Mouse (Mus musculus) heart, embryonic 11.5 days (tissue): Measurements from ENCODE around the gene Prkch. TPM values are rescaled to one million over a fixed set of nuclear protein-coding genes. Genes with fewer than 3 reads are reported as not detected.
A peak's percentile ranks its signal among the peaks of the same experiment; 100 is the strongest.
"Not testable (repeated sequence)": the region's sequence is repeated elsewhere in the genome, so short reads cannot be mapped to it uniquely, and the experiment has no call there.

Experiments
- ATAC-seq: fragments of 200-750 bp; cut with Nextera tagmentation; replicated peaks from 2 replicates; pipeline ENCODE4 v1.8.0; 2017; ENCODE audit warnings: moderate library complexity; ENCODE audit not compliant: insufficient number of reproducible peaks, low FRiP score, low TSS enrichment
- H3K27ac ChIP-seq: fragments of 300-500 bp; sonication (generic); 2 replicates; pipeline ENCODE4 v1.5.1; 2014; ENCODE audit warnings: mild to moderate bottlenecking, low read depth, low read length
- H3K27me3 ChIP-seq: fragments of 300-500 bp; sonication (generic); 2 replicates; pipeline ENCODE4 v1.6.1; 2014; ENCODE audit warnings: mild to moderate bottlenecking, low read length, mixed read lengths; ENCODE audit not compliant: control insufficient read depth, insufficient read depth
- H3K36me3 ChIP-seq: fragments of 300-500 bp; sonication (generic); 2 replicates; pipeline ENCODE4 v1.6.1; 2014; ENCODE audit warnings: mild to moderate bottlenecking, low read length, moderate library complexity, mixed read lengths; ENCODE audit not compliant: control insufficient read depth, insufficient read depth
- H3K4me1 ChIP-seq: fragments of 300-500 bp; sonication (generic); 2 replicates; pipeline ENCODE4 v1.6.1; 2014; ENCODE audit warnings: low read length; ENCODE audit not compliant: control insufficient read depth, insufficient read depth
- H3K4me2 ChIP-seq: fragments of 300-500 bp; sonication (generic); 2 replicates; pipeline ENCODE4 v1.6.1; 2014; ENCODE audit warnings: mild to moderate bottlenecking, moderate library complexity
- H3K4me3 ChIP-seq: fragments of 300-500 bp; sonication (generic); 2 replicates; pipeline ENCODE4 v1.5.1; 2014; ENCODE audit warnings: low read depth, low read length
- H3K9ac ChIP-seq: fragments of 300-500 bp; sonication (generic); 2 replicates; pipeline ENCODE4 v1.6.1; 2014; ENCODE audit warnings: mild to moderate bottlenecking, low read depth, low read length, moderate library complexity
- H3K9me3 ChIP-seq: fragments of 300-500 bp; sonication (generic); replicated peaks from 2 replicates; pipeline ENCODE4 v1.6.1; 2016; ENCODE audit warnings: low read length; ENCODE audit not compliant: control insufficient read depth
- WGBS: fragments of 180-500 bp; shearing (Covaris S2); extraction: QIAGEN DNeasy Blood & Tissue Kit; methylation state at CpG from one replicate; pipeline ENCODE4 v1.1.7; 2014; ENCODE audit not compliant: insufficient replicate concordance; 5-methylcytosine and 5-hydroxymethylcytosine counted together
- polyA plus RNA-seq: library from polyadenylated mRNA; unstranded; fragments of >200 nt; fragmentation: Nextera tagmentation; extraction: Ambion mirVana; gene quantifications from 2 replicates; pipeline ENCODE4 v1.2.1, GENCODE M21; 2014

Prkch gene
- 16.2 and 16.7 TPM in 2 replicates for polyA plus RNA-seq

DNA sequence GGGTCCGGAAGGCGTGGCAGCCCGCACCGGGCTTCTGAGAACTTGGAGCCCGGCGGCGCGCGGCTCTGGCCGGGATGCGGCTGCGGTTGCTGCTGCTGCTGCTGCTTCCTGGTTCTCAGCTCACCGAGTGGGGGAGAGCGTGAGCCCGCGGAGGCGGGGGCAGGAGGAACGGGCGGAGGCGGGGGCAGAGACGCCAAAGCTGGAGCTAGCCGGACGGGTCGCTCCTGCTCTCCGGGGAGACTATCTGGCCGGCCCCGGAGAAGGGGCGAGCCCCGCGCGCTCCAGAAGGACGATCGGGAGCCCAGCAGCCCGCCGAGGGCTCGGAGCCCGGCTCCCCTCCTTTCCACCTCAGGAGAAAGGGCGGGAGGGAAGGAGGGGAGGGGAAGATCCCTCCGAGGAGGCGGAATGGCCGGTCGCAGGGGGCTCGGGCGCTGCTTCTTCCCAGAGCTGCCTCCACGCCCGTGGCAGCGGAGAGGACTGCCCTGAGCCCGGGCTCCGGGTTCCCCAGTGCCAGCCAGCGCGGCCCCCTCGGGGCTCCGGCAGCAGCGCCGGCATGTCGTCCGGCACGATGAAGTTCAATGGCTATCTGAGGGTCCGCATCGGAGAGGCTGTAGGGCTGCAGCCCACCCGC is at the start of gene Prkch:
Prkch (plus strand) TSS at position 187 of the 631 bp plus-strand sequence.
- ATAC-seq: peak; percentile 83
- H3K27me3 ChIP-seq: peaks cover 9% of the 10 kb centered on the region; the same call in 1 of the 2 replicates
- H3K27ac ChIP-seq: peak within 1 kb of the TSS; percentile 82
- no peaks in the 10 kb centered on the region for H3K36me3 ChIP-seq
- under 1% methylated on average over 54 of the region's 61 CpGs for WGBS
- peak within 1 kb of the TSS; percentile 91 for H3K9ac ChIP-seq
- peak within 1 kb of the TSS; percentile 85 for H3K4me2 ChIP-seq
- H3K4me3 ChIP-seq: peak within 1 kb of the TSS; percentile 79
- H3K4me1 ChIP-seq: no peaks in the 10 kb centered on the region
- H3K9me3 ChIP-seq: no peaks in the 10 kb centered on the region

DNA sequence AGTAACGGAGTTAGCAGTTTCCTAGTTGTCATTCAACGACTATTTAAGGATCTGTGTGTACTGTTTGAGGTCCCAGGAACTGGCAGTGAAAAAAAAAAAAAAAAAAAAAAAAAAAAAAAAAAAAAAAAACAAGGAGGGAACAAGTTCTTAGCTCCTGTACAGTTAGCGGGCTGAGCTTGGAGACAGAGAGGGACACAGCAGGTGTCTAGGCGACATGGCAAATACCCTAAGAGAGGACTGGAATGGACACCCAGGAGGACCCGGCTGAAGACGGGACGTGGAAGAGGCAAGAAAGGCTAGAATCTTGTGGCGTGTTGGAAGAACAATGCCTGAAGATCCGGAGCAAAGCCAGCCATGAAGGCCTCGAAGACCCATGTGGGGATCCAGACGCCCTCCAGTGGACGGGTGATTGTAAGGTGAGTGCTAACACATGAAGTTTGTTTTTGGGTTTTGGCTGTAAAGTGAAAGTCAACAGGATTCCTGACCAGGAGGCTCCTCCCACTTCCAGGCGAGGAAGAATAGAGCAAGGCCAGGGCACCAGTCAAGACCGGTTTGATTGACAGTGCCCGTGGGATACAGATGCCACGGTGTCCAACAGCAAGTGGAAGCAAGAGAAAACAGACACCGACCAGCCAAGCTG is 47.0 kb upstream of the Prkch start:
- WGBS: 28% methylated on average over 17 of the region's 17 CpGs
- no peaks in the 10 kb centered on the region for H3K9me3 ChIP-seq
- peaks cover 3% of the 10 kb centered on the region; the same call in 1 of the 2 replicates for H3K27me3 ChIP-seq
- H3K4me1 ChIP-seq: no peaks in the 10 kb centered on the region
- peak overlapping the region; percentile 56 for H3K4me2 ChIP-seq
- H3K9ac ChIP-seq: no peak overlapping the region
- peak overlapping the region; percentile 21; the same call in 1 of the 2 replicates for H3K4me3 ChIP-seq
- no peaks in the 10 kb centered on the region for H3K36me3 ChIP-seq
- no peak overlapping the region for H3K27ac ChIP-seq
- ATAC-seq: no peak

DNA sequence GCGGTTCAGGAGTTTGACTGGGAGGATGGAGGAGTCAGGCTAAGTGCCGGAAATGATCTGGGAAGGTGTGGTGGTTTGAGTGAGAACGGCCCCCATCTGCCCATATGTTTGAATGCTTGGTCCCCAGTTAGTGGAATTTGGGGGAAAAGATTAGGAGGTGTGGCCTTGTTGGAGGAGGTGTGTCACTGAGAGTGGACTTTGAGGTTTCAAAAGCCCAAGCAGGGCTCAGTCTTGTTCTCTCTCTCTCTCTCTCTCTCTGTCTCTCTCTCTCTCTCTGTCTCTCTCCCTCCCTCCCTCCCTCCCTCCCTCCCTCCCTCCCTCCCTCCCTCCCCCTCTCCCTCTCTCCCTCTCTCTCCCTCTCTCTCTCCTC is 46.5 kb upstream of the Prkch start:
- H3K9me3 ChIP-seq, H3K4me1 ChIP-seq, H3K9ac ChIP-seq, ATAC-seq, H3K27ac ChIP-seq, H3K36me3 ChIP-seq, H3K27me3 ChIP-seq: not testable (repeated sequence)
- Histone ChIP-seq H3K4me3 (peak overlapping the region; percentile 21; the same call in 1 of the 2 replicates), H3K4me2 (peak overlapping the region; percentile 56)
- 33% methylated on average over 3 of the region's 3 CpGs for WGBS

GRCm38 (mm10) chr12:73539151-73539550 is 45.4 kb upstream of the Prkch start:
- no peak overlapping the region for H3K4me2 ChIP-seq
- H3K4me1 ChIP-seq: no peaks in the 10 kb centered on the region
- H3K9ac ChIP-seq: no peak overlapping the region
- no peaks in the 10 kb centered on the region for H3K36me3 ChIP-seq
- no peak overlapping the region for H3K27ac ChIP-seq
- peaks cover 3% of the 10 kb centered on the region for H3K27me3 ChIP-seq
- no peaks in the 10 kb centered on the region for H3K9me3 ChIP-seq
- 16% methylated on average over 2 of the region's 2 CpGs for WGBS
- H3K4me3 ChIP-seq: no peak overlapping the region
- ATAC-seq: no peak

DNA sequence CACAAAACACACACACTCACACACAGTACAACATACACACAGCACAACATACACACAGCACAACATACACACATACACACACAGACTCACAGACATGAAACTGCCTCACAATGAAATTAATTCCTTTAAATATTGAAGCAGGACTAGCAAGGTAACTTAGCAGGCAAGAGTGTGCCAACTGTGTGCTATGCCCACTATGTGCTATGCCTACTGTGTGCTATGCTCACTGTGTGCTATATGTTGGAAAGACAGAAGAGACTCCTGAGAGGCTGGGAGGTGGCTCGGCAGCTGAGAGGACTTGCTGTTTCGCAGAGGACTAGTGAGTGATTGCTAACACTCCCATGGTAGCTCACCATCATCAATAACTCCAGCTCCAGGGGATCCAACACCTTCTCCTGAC is 44.2 kb upstream of the Prkch start:
- Histone ChIP-seq H3K9ac (no peak overlapping the region), H3K4me3 (no peak overlapping the region), H3K4me1 (no peaks in the 10 kb centered on the region), H3K36me3 (no peaks in the 10 kb centered on the region), H3K9me3 (no peaks in the 10 kb centered on the region), H3K4me2 (no peak overlapping the region), H3K27me3 (peaks cover 15% of the 10 kb centered on the region), H3K27ac (no peak overlapping the region)
- 84% methylated on average over 2 of the region's 2 CpGs for WGBS
- no peak for ATAC-seq

GRCm38 (mm10) chr12:73543191-73543590 is 41.4 kb upstream of the Prkch start:
- Histone ChIP-seq H3K4me3 (no peak overlapping the region), H3K4me1 (peaks cover 6% of the 10 kb centered on the region; the same call in 1 of the 2 replicates), H3K27me3 (peaks cover 43% of the 10 kb centered on the region), H3K36me3 (no peaks in the 10 kb centered on the region), H3K27ac (no peak overlapping the region), H3K9ac (no peak overlapping the region), H3K4me2 (no peak overlapping the region), H3K9me3 (no peaks in the 10 kb centered on the region)
- no peak for ATAC-seq
- WGBS: 83% methylated on average over 5 of the region's 5 CpGs

GRCm38 (mm10) chr12:73544736-73545671 is 39.6 kb upstream of the Prkch start:
- Histone ChIP-seq H3K27me3 (peaks cover 51% of the 10 kb centered on the region), H3K9me3 (no peaks in the 10 kb centered on the region), H3K4me2 (peak overlapping the region; percentile 83), H3K4me3 (peak overlapping the region; percentile 44), H3K4me1 (peaks cover 6% of the 10 kb centered on the region; the same call in 1 of the 2 replicates), H3K9ac (no peak overlapping the region), H3K27ac (no peak overlapping the region), H3K36me3 (no peaks in the 10 kb centered on the region)
- WGBS: 8% methylated on average over 48 of the region's 48 CpGs
- ATAC-seq: no peak

DNA sequence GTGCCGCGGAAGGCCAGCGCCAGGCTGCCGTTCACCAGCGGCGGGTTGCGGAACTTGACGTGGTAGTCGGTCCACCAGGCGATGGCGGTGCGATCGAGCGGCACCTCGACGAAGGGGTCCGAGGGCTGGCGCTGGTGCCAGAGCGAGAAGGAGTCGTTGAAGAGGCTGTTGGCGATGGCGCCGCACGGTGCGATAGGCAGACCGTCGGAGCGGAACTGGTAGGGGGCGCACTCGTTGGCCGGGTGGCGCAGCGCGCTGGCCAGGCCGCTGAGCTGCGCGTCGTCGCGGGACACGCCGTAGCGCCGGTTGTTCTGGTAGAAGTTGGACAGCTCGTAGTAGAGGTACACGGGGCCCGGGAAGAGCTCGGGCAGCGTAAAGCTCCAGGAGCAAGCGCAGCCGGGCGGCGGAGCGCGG is 38.9 kb upstream of the Prkch start:
- H3K9me3 ChIP-seq: no peaks in the 10 kb centered on the region
- peak overlapping the region; percentile 83 for H3K4me2 ChIP-seq
- H3K27me3 ChIP-seq: peaks cover 57% of the 10 kb centered on the region
- 0 out of 2 replicates have a peak, but pooled peaks have one; percentile 35 for ATAC-seq
- peak overlapping the region; percentile 44 for H3K4me3 ChIP-seq
- H3K9ac ChIP-seq: peak overlapping the region; percentile 54
- under 1% methylated on average over 55 of the region's 55 CpGs for WGBS
- no peaks in the 10 kb centered on the region for H3K36me3 ChIP-seq
- no peak overlapping the region for H3K27ac ChIP-seq
- peaks cover 6% of the 10 kb centered on the region; the same call in 1 of the 2 replicates for H3K4me1 ChIP-seq
